ENCODE assay signal across 8 mouse cellular contexts in the genomic region with DNA sequence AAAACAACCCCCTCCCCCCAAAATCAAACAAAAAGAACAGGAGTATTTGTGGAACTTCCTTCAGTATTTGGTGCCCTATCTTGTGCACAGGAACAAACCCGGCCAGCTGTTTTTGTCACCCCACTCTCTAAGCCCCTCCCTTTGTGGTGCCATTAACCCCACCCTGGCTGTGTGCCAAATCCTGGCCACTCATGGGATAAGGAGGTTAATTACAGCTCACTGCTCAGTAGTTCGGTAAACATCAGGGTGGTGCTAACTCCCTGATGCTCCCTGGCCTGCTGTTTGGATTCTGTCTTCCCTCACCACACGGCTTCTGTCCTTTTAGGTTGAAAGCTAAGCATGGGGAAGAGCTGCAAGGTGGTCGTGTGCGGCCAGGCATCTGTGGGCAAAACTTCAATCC. TPM values are rescaled to one million over a fixed set of nuclear protein-coding genes. Genes with fewer than 3 reads are reported as not detected.
DNase-seq lines count a peak whose midpoint lies in the region; ATAC-seq and TF ChIP-seq lines count a peak whose summit lies in the region.

No protein-coding gene starts in this region.

- H3K27me3 ChIP-seq in forebrain, postnatal 0 days (ENCODE audit: insufficient read depth, low read length) = no peaks in the 10 kb centered on the region
- no peaks in the 10 kb centered on the region for H3K27me3 ChIP-seq in kidney, embryonic 16.5 days (ENCODE audit: insufficient read depth, low read length)
- H3K27me3 ChIP-seq in stomach, embryonic 14.5 days (ENCODE audit: control insufficient read depth, insufficient read depth, low read length) = no peaks in the 10 kb centered on the region

- peaks cover 9% of the 10 kb centered on the region; the same call in 1 of the 2 replicates for H3K4me1 ChIP-seq in forebrain, postnatal 0 days (ENCODE audit: insufficient read depth)
- peaks cover 29% of the 10 kb centered on the region for H3K4me1 ChIP-seq in kidney, embryonic 16.5 days (ENCODE audit: insufficient read depth, low read length)
- peaks cover 9% of the 10 kb centered on the region; the same call in 1 of the 2 replicates for H3K4me1 ChIP-seq in stomach, embryonic 14.5 days (ENCODE audit: control insufficient read depth, insufficient read depth, low read length)

- H3K4me3 ChIP-seq in forebrain, postnatal 0 days (ENCODE audit: low read depth, low read length) = no peak overlapping the region
- H3K4me3 ChIP-seq in kidney, embryonic 16.5 days (ENCODE audit: low read length) = peak overlapping the region; percentile 85
- peak overlapping the region; percentile 64; the same call in 1 of the 2 replicates for H3K4me3 ChIP-seq in stomach, embryonic 14.5 days (ENCODE audit: low read depth, low read length)

- peaks cover 24% of the 10 kb centered on the region for H3K36me3 ChIP-seq in forebrain, postnatal 0 days (ENCODE audit: insufficient read depth)
- H3K36me3 ChIP-seq in kidney, embryonic 16.5 days (ENCODE audit: insufficient read depth, low read length) = peaks cover 13% of the 10 kb centered on the region; the same call in 1 of the 2 replicates
- peaks cover 19% of the 10 kb centered on the region; the same call in 1 of the 2 replicates for H3K36me3 ChIP-seq in stomach, embryonic 14.5 days (ENCODE audit: control insufficient read depth, insufficient read depth, low read length)

- no peak overlapping the region for H3K27ac ChIP-seq in forebrain, postnatal 0 days (ENCODE audit: low read depth, low read length)
- H3K27ac ChIP-seq in kidney, embryonic 16.5 days (ENCODE audit: low read length) = peak overlapping the region; percentile 8; the same call in 1 of the 2 replicates
- peak overlapping the region; percentile 46; the same call in 1 of the 2 replicates for H3K27ac ChIP-seq in stomach, embryonic 14.5 days (ENCODE audit: low read length)

- H3K9ac ChIP-seq in forebrain, postnatal 0 days = no peak overlapping the region
- peak overlapping the region; percentile 89 for H3K9ac ChIP-seq in kidney, embryonic 16.5 days (replicated peaks; ENCODE audit: low read length)
- no peak overlapping the region; the same call in 1 of the 2 replicates for H3K9ac ChIP-seq in stomach, embryonic 14.5 days (replicated peaks; ENCODE audit: low read depth, low read length)

- H3K4me2 ChIP-seq in forebrain, postnatal 0 days (ENCODE audit: low read depth) = peak overlapping the region; percentile 66
- H3K4me2 ChIP-seq in kidney, embryonic 16.5 days (replicated peaks; ENCODE audit: low read depth, low read length) = peak overlapping the region; percentile 65
- H3K4me2 ChIP-seq in stomach, embryonic 14.5 days (replicated peaks; ENCODE audit: low read depth, low read length) = peak overlapping the region; percentile 56

- TF ChIP-seq CTCF in forebrain, postnatal 0 days (IDR thresholded peaks at IDR 0.05; ENCODE audit: low read depth) = no peak

- no peaks in the 10 kb centered on the region for H3K9me3 ChIP-seq in forebrain, postnatal 0 days (ENCODE audit: low read length)
- no peaks in the 10 kb centered on the region for H3K9me3 ChIP-seq in kidney, embryonic 16.5 days (ENCODE audit: low read length)
- no peaks in the 10 kb centered on the region for H3K9me3 ChIP-seq in stomach, embryonic 14.5 days (ENCODE audit: control insufficient read depth, low read depth, low read length)

- WGBS in forebrain, postnatal 0 days = 41% methylated on average over 5 of the region's 5 CpGs
- 27% methylated on average over 5 of the region's 5 CpGs for WGBS in kidney, embryonic 16.5 days
- WGBS in stomach, embryonic 14.5 days = 36% methylated on average over 5 of the region's 5 CpGs

- no peak for ATAC-seq in forebrain, postnatal 0 days
- no peak for ATAC-seq in kidney, embryonic 16.5 days (ENCODE audit: low FRiP score, low TSS enrichment)
- ATAC-seq in stomach, embryonic 14.5 days (ENCODE audit: insufficient number of reproducible peaks, insufficient read depth, low FRiP score, low read depth) = no peak
- ATAC-seq in erythroid progenitor cell, adult 5-6 weeks (replicated peaks; ENCODE audit: low FRiP score, poor library complexity, severe bottlenecking) = no peak

- DNase-seq in urinary bladder, postnatal 14 days (ENCODE audit: low spot score) = peak; percentile 47
- DNase-seq in urinary bladder, postnatal 4 days (ENCODE audit: low spot score in 2 of 2) = no peak
- no peak for DNase-seq in forebrain, postnatal 0 days
- DNase-seq in lung, postnatal 14 days = peak; percentile 60
- DNase-seq in ovary, adult 18-20 months (ENCODE audit: low spot score) = no peak

RNA-seq across cellular contexts. Expression of gene Dnajc7, which starts 3.9 kb away (rescaled TPM):
- total RNA-seq in forebrain, postnatal 0 days (2014; rRNA removed) = 104 and 111 TPM in 2 replicates
- 232 and 248 TPM in 2 replicates for polyA plus RNA-seq in forebrain, postnatal 0 days (2015; fragmentation: Nextera tagmentation; extraction: Ambion mirVana)
- polyA plus RNA-seq in kidney, embryonic 16.5 days (2015; fragmentation: Nextera tagmentation; extraction: Ambion mirVana) = 235 and 267 TPM in 2 replicates
- 84.0 and 95.4 TPM in 2 replicates for polyA plus RNA-seq in stomach, embryonic 14.5 days (2014; fragmentation: Nextera tagmentation; extraction: Ambion mirVana)
- 79.3 and 93.5 TPM in 2 replicates for total RNA-seq in erythroid progenitor cell, adult 5-6 weeks (2015; ENCODE audit: low replicate concordance)
- total RNA-seq in erythroid progenitor cell, adult 5-6 weeks (2017; ENCODE audit: low replicate concordance) = 103 and 106 TPM in 2 replicates

RNA-seq across cellular contexts. Expression of gene Nkiras2, which starts 4.8 kb away (rescaled TPM):
- total RNA-seq in forebrain, postnatal 0 days (2014; rRNA removed) = 83.0 and 100 TPM in 2 replicates
- polyA plus RNA-seq in forebrain, postnatal 0 days (2015; fragmentation: Nextera tagmentation; extraction: Ambion mirVana) = 81.1 and 81.4 TPM in 2 replicates
- 72.8 and 74.8 TPM in 2 replicates for polyA plus RNA-seq in kidney, embryonic 16.5 days (2015; fragmentation: Nextera tagmentation; extraction: Ambion mirVana)
- 62.8 and 63.1 TPM in 2 replicates for polyA plus RNA-seq in stomach, embryonic 14.5 days (2014; fragmentation: Nextera tagmentation; extraction: Ambion mirVana)
- total RNA-seq in erythroid progenitor cell, adult 5-6 weeks (2015; ENCODE audit: low replicate concordance) = 17.2 and 18.0 TPM in 2 replicates
- total RNA-seq in erythroid progenitor cell, adult 5-6 weeks (2017; ENCODE audit: low replicate concordance) = 5.8 and 9.4 TPM in 2 replicates

RNA-seq across cellular contexts. Expression of gene Cnp, which starts 49.2 kb away (rescaled TPM):
- 37.3 and 41.5 TPM in 2 replicates for total RNA-seq in forebrain, postnatal 0 days (2014; rRNA removed)
- 44.8 and 56.2 TPM in 2 replicates for polyA plus RNA-seq in forebrain, postnatal 0 days (2015; fragmentation: Nextera tagmentation; extraction: Ambion mirVana)
- 30.1 and 33.6 TPM in 2 replicates for polyA plus RNA-seq in kidney, embryonic 16.5 days (2015; fragmentation: Nextera tagmentation; extraction: Ambion mirVana)
- polyA plus RNA-seq in stomach, embryonic 14.5 days (2014; fragmentation: Nextera tagmentation; extraction: Ambion mirVana) = 35.9 TPM in 2 replicates
- 3.6 and 23.1 TPM in 2 replicates for total RNA-seq in erythroid progenitor cell, adult 5-6 weeks (2015; ENCODE audit: low replicate concordance)
- total RNA-seq in erythroid progenitor cell, adult 5-6 weeks (2017; ENCODE audit: low replicate concordance) = 14.1 and 14.4 TPM in 2 replicates

Comparison
In these comparisons a context has a peak if more than half of its experiments do, and no peak if none do; other contexts are left out.
1. DNase-seq: peak in urinary bladder, postnatal 14 days (single experiment) and lung, postnatal 14 days (single experiment); none in urinary bladder, postnatal 4 days (0 of 2), forebrain, postnatal 0 days (single experiment) and ovary, adult 18-20 months (single experiment).
2. Peak in every context shown above with its lines, with median percentiles within 50 percentile points of each other: H3K4me2 ChIP-seq.